In the genomic region with DNA sequence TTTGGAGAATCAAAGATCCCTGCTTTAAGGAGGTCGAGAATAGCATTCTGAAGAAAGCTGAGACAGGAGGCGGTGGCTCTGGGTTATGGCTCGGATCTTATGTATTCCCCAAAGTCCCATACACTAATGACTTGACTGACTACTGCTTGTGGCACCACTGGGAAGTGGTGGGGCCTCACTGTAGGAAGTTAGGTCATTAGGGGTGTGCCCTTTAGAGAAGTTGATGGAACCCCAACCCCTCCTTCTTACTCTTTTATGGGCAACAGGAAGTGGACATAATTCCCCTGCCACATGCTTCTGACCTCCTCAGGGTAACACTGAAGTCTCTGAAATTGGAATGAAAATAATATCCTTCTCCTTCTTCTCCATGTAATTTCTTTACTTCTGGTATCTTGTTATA, we compare ENCODE assay signal across 14 mouse cellular contexts.
"Had no signal": no experiment of that assay in that cellular context is flagged by ENCODE, and none has a peak within 500 bp of the region (broad histone marks: within the 10 kb centered on the region; RNA-seq: fewer than 3 reads in every experiment).

No protein-coding gene starts in this region.

- DNase-seq: kidney, adult 11 months; kidney, postnatal 10 days; kidney, postnatal 4 days; liver; lung, adult 2 months; lung, postnatal 10 days; right cerebral cortex, postnatal 14 days; thymus, postnatal 4 days had no signal

- H3K4me1 ChIP-seq: limb, embryonic 12.5 days; neural tube, embryonic 12.5 days had no signal

- H3K27me3 ChIP-seq: limb, embryonic 12.5 days; midbrain, embryonic 13.5 days; neural tube, embryonic 12.5 days had no signal

- H3K27ac ChIP-seq: layer of hippocampus, adult 2 months; limb, embryonic 12.5 days; liver, embryonic 14.5 days; macrophage; midbrain, embryonic 13.5 days; neural tube, embryonic 12.5 days had no signal

- H3K4me2 ChIP-seq: limb, embryonic 12.5 days; midbrain, embryonic 13.5 days; neural tube, embryonic 12.5 days had no signal

- H3K9ac ChIP-seq: limb, embryonic 12.5 days; liver, embryonic 14.5 days; midbrain, embryonic 13.5 days; neural tube, embryonic 12.5 days had no signal

- H3K4me3 ChIP-seq: layer of hippocampus, adult 2 months; limb, embryonic 12.5 days; midbrain, embryonic 13.5 days; neural tube, embryonic 12.5 days had no signal

- H3K36me3 ChIP-seq: limb, embryonic 12.5 days; midbrain, embryonic 13.5 days; neural tube, embryonic 12.5 days had no signal

- H3K9me3 ChIP-seq: limb, embryonic 12.5 days; midbrain, embryonic 13.5 days; neural tube, embryonic 12.5 days had no signal

- ATAC-seq: midbrain, embryonic 13.5 days had no signal
